Mouse (Mus musculus): ENCODE measurements around the gene Tead1. TPM values are rescaled to one million over a fixed set of nuclear protein-coding genes. Genes with fewer than 3 reads are reported as not detected.

Tead1 gene
- total RNA-seq, 2 experiments from 2014 or later = not detected

GRCm38 (mm10) chr7:112836076-112836475 is 157.0 kb downstream of the Tead1 start:
- no peak for ATAC-seq (replicated peaks; ENCODE audit: low FRiP score, low TSS enrichment, poor library complexity, severe bottlenecking)

GRCm38 (mm10) chr7:112838131-112838530 is 159.0 kb downstream of the Tead1 start:
- no peak for ATAC-seq (replicated peaks; ENCODE audit: low FRiP score, low TSS enrichment, poor library complexity, severe bottlenecking)

- no peak for ATAC-seq (replicated peaks; ENCODE audit: low FRiP score, low TSS enrichment, poor library complexity, severe bottlenecking)
Measured at GRCm38 (mm10) chr7:112840351-112840750, 161.2 kb downstream of the Tead1 start.

GRCm38 (mm10) chr7:112840890-112841289 is 161.8 kb downstream of the Tead1 start:
- no peak for ATAC-seq (replicated peaks; ENCODE audit: low FRiP score, low TSS enrichment, poor library complexity, severe bottlenecking)

GRCm38 (mm10) chr7:112841484-112841883 is 162.4 kb downstream of the Tead1 start:
- ATAC-seq (replicated peaks; ENCODE audit: low FRiP score, low TSS enrichment, poor library complexity, severe bottlenecking) = no peak

- no peak for ATAC-seq (replicated peaks; ENCODE audit: low FRiP score, low TSS enrichment, poor library complexity, severe bottlenecking)
Measured at GRCm38 (mm10) chr7:112841886-112842285, 162.8 kb downstream of the Tead1 start.

GRCm38 (mm10) chr7:112851281-112851744 is 172.2 kb downstream of the Tead1 start:
- ATAC-seq (replicated peaks; ENCODE audit: low FRiP score, low TSS enrichment, poor library complexity, severe bottlenecking) = no peak

- no peak for ATAC-seq (replicated peaks; ENCODE audit: low FRiP score, low TSS enrichment, poor library complexity, severe bottlenecking)
Measured at GRCm38 (mm10) chr7:112852149-112852839, 173.2 kb downstream of the Tead1 start.

GRCm38 (mm10) chr7:112853857-112854256 is 174.7 kb downstream of the Tead1 start:
- no peak for ATAC-seq (replicated peaks; ENCODE audit: low FRiP score, low TSS enrichment, poor library complexity, severe bottlenecking)

GRCm38 (mm10) chr7:112854516-112854915 is 175.4 kb downstream of the Tead1 start:
- no peak for ATAC-seq (replicated peaks; ENCODE audit: low FRiP score, low TSS enrichment, poor library complexity, severe bottlenecking)

- ATAC-seq (replicated peaks; ENCODE audit: low FRiP score, low TSS enrichment, poor library complexity, severe bottlenecking) = no peak
Measured at GRCm38 (mm10) chr7:112855419-112855818, 176.3 kb downstream of the Tead1 start.

GRCm38 (mm10) chr7:112856121-112856571 is 177.0 kb downstream of the Tead1 start:
- ATAC-seq (replicated peaks; ENCODE audit: low FRiP score, low TSS enrichment, poor library complexity, severe bottlenecking) = no peak

- no peak for ATAC-seq (replicated peaks; ENCODE audit: low FRiP score, low TSS enrichment, poor library complexity, severe bottlenecking)
Measured at GRCm38 (mm10) chr7:112856583-112856982, 177.5 kb downstream of the Tead1 start.

- no peak for ATAC-seq (replicated peaks; ENCODE audit: low FRiP score, low TSS enrichment, poor library complexity, severe bottlenecking)
Measured at GRCm38 (mm10) chr7:112859887-112860286, 180.8 kb downstream of the Tead1 start.

- ATAC-seq (replicated peaks; ENCODE audit: low FRiP score, low TSS enrichment, poor library complexity, severe bottlenecking) = no peak
Measured at GRCm38 (mm10) chr7:112862086-112862485, 183.0 kb downstream of the Tead1 start.

- no peak for ATAC-seq (replicated peaks; ENCODE audit: low FRiP score, low TSS enrichment, poor library complexity, severe bottlenecking)
Measured at GRCm38 (mm10) chr7:112864188-112864587, 185.1 kb downstream of the Tead1 start.

- 0 out of 2 replicates have a peak, but pooled peaks have one; percentile 41 for ATAC-seq (replicated peaks; ENCODE audit: low FRiP score, low TSS enrichment, poor library complexity, severe bottlenecking)
Measured at GRCm38 (mm10) chr7:112865739-112866138, 186.6 kb downstream of the Tead1 start.

GRCm38 (mm10) chr7:112868551-112869465 is 189.7 kb downstream of the Tead1 start:
- no peak for ATAC-seq (replicated peaks; ENCODE audit: low FRiP score, low TSS enrichment, poor library complexity, severe bottlenecking)

- no peak for ATAC-seq (replicated peaks; ENCODE audit: low FRiP score, low TSS enrichment, poor library complexity, severe bottlenecking)
Measured at GRCm38 (mm10) chr7:112871752-112872151, 192.6 kb downstream of the Tead1 start.

- ATAC-seq (replicated peaks; ENCODE audit: low FRiP score, low TSS enrichment, poor library complexity, severe bottlenecking) = no peak
Measured at GRCm38 (mm10) chr7:112872435-112873196, 193.5 kb downstream of the Tead1 start.

Data from megakaryocyte-erythroid progenitor cell, adult 5-6 weeks (primary cell).